Mouse (Mus musculus) kidney, postnatal 36 days (tissue): ENCODE data around the gene Ahctf1.

Experiments used
- DNase-seq, 2 experiments: peaks; one replicate each; pipeline ENCODE4 v3.0.0; 2021 to 2022; ENCODE audit warnings: mixed read lengths in 2 of 2

Gene Ahctf1

DNA sequence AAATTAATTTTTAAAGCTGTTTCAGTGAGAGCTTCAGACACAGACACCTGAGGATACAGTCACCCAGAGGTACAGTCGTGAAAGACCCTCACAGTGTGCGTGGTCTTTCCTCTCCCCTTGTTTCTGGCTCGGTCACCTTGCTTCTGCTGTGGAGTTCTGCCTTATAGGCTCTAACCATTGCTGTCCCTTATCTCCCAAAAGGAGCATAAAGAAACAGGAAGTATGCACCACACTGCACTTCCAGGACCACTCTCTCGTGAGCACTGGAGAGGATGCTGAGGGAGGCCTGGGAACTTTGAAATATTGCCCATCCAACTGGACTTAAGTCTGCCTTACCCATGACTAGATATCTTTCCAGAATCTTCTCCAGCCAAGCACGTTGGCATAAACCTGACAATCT lies 92.7 kb downstream of the Ahctf1 start:
- no peak for DNase-seq

DNA sequence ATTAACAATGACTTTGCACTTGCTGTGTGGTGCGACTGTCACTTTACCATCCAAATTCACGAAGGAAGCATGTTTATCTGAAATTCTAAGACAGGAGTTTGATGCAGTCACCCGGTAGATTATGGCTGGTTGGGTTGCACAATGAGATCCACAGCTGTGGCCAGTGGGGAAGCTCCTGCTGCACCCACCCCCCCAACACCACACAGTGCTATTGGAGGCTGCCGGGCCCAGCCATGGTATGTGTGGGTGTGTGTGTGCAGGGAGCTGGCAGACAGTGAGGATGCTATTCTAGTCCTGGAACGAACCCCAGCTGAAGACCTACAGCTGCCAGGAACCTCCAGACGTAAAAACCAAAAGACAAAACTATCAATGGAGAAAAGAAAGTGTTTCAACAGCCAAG lies 94.1 kb downstream of the Ahctf1 start:
- no peak for DNase-seq

DNA sequence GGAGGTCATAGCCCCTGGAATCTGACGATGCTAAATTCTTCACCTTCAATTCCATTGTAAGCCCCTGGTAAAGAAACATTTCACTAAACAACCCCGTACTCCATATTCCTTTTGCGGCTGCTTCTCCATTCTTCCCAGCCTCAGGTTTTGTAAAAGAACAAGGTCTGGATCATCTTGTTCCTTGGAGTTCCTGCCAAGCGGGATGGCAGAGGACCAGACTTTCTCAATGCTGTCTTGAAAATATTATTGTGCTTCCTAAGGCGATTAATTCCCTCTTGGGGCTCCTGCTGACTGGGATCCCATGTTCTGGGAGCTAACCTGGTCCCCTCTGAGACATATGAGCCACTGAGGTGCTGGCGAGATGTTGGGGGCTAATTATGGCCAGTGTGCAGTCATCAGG lies 98.3 kb downstream of the Ahctf1 start:
- DNase-seq = no peak

DNA sequence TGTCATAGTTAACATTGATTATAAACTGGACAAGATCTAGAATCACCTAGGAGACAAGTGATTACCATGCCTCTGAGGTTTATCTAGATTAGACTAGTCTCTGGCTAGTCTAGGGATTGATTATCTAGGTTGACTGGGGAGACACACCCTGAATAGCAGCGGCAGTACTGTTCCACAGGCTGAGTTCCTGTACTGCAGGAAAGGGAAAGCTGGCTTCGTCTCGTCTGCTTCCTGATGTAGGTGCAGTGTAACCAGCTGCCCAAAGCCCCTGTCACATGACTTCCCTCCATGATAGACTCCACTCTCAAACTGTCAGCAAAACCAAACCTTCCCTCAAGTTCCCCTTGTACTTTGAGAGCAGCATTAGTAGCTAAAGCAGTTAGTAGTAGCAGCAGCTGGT lies 99.3 kb downstream of the Ahctf1 start:
- DNase-seq = no peak
